Mouse (Mus musculus) olfactory bulb, adult 2 months (tissue): ENCODE results near the gene Cyp2u1.

ENCODE experiments used
- CTCF ChIP-seq: fragments of 200-500 bp; IDR thresholded peaks from 2 replicates; pipeline ENCODE4 v1.5.1; 2012; ENCODE audit warnings: low read depth, mild to moderate bottlenecking, low read length, moderate library complexity; ENCODE audit not compliant: insufficient read depth
- POLR2A ChIP-seq: fragments of 200-500 bp; IDR thresholded peaks from 2 replicates; pipeline ENCODE4 v1.6.1; 2012; ENCODE audit warnings: mild to moderate bottlenecking, low read depth, low read length, moderate library complexity; ENCODE audit not compliant: insufficient read depth

DNA sequence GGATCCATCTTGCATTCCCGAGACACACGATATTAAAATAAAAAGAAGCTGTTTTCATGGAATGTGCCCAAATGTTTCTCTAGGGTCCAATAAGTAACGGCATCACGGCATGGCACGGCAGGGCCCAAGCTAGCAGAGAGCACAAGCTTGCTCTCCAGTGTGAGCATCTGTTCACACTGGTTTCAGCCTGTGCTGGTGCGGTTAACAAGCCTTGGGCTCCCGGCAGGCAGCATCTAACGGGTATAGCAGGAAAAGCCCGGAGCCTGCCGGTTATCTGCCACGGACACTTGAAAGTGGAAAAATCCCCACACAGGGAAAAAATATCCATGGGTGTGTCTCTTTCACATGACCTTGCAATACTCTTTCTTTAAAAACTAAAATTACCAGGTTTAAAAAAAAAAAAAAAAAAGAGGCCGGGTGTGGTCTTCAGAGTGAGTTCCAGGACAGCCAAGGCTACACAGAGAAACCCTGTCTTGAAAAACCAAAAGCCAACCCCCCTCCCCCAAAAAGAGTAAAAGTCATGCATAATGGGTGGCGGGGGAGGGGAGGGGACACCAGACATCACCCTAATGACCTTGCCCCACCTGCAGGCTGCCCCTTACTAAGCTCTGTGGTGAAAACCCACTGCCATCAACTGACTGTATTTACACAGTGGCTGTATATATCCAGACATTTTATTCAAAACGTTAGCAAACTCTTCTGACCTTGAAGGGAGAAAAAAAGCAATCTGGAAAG lies 19.2 kb upstream of the Cyp2u1 start:
- TF ChIP-seq CTCF = no peak
- TF ChIP-seq POLR2A = no peak
